10 mouse cellular contexts compared by ENCODE assay signal in the genomic region with DNA sequence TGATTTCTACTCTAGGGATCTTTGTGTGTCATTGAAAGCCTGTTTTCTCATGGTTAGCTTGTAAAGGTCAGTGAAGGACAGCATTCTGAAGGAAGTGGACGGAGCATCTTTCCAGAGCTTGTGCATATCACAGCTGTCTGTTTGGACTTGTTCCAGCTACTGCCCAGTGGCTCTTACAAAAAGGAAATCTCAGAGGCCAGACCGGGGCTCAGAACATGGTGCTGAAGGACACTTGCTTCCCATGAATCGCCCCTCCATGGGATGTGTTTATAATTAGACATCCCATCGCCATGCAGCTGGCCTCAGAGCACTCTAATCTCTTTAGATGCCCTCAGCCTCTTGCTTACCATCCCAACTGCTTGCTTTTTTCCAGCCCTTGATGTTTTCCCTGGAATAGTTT. TPM values are rescaled to one million over a fixed set of nuclear protein-coding genes. Genes with fewer than 3 reads are reported as not detected.
DNase-seq lines count a peak whose midpoint lies in the region; ATAC-seq and TF ChIP-seq lines count a peak whose summit lies in the region.
"Had no signal": no experiment of that assay in that cellular context is flagged by ENCODE, and none has a peak within 500 bp of the region (broad histone marks: within the 10 kb centered on the region; RNA-seq: fewer than 3 reads in every experiment).

No protein-coding gene starts in this region.

- no peak overlapping the region for H3K27ac ChIP-seq in forebrain, embryonic 12.5 days
- H3K27ac ChIP-seq: embryonic facial prominence, embryonic 13.5 days; hindbrain, embryonic 15.5 days had no signal

- H3K27me3 ChIP-seq in myocyte (ENCODE audit: control insufficient read depth, insufficient read depth, insufficient read length) = no peaks in the 10 kb centered on the region
- H3K27me3 ChIP-seq in forebrain, embryonic 12.5 days = no peaks in the 10 kb centered on the region
- H3K27me3 ChIP-seq: embryonic facial prominence, embryonic 13.5 days; hindbrain, embryonic 15.5 days had no signal

- H3K9ac ChIP-seq in forebrain, embryonic 12.5 days = no peak overlapping the region
- H3K9ac ChIP-seq: embryonic facial prominence, embryonic 13.5 days; hindbrain, embryonic 15.5 days had no signal

- no peak for TF ChIP-seq POLR2A in myocyte (IDR thresholded peaks at IDR 0.05; ENCODE audit: insufficient read length, low read depth)

- H3K9me3 ChIP-seq in forebrain, embryonic 12.5 days = no peaks in the 10 kb centered on the region
- H3K9me3 ChIP-seq: embryonic facial prominence, embryonic 13.5 days; hindbrain, embryonic 15.5 days had no signal

- peak overlapping the region; percentile 28 for H3K4me2 ChIP-seq in myocyte (ENCODE audit: low read depth)
- H3K4me2 ChIP-seq in forebrain, embryonic 12.5 days = no peak overlapping the region
- H3K4me2 ChIP-seq: embryonic facial prominence, embryonic 13.5 days; hindbrain, embryonic 15.5 days had no signal

- 81% methylated on average over 4 of the region's 4 CpGs for WGBS in forebrain, embryonic 12.5 days

- H3K4me1 ChIP-seq in forebrain, embryonic 12.5 days = no peaks in the 10 kb centered on the region

- no peak overlapping the region for H3ac ChIP-seq in myocyte (ENCODE audit: control insufficient read depth, insufficient read length)

- H3K4me3 ChIP-seq in myocyte = no peak overlapping the region
- H3K4me3 ChIP-seq in forebrain, embryonic 12.5 days (replicated peaks) = no peak overlapping the region
- H3K4me3 ChIP-seq: embryonic facial prominence, embryonic 13.5 days; hindbrain, embryonic 15.5 days had no signal

- H3K79me2 ChIP-seq in myocyte (ENCODE audit: control insufficient read depth, insufficient read depth) = peaks cover 67% of the 10 kb centered on the region

- intact Hi-C loops in heart, postnatal 25 days (cut with DNase I) = no loop called here

- no peak for ATAC-seq in forebrain, embryonic 12.5 days (ENCODE audit: low FRiP score)

- H3K36me3 ChIP-seq in myocyte (ENCODE audit: control insufficient read depth, insufficient read depth) = no peaks in the 10 kb centered on the region
- H3K36me3 ChIP-seq in forebrain, embryonic 12.5 days (replicated peaks) = no peaks in the 10 kb centered on the region
- H3K36me3 ChIP-seq: hindbrain, embryonic 15.5 days had no signal

- DNase-seq in adrenal gland, adult 2 months = peak; percentile 55
- no peak for DNase-seq in adrenal gland, adult 18-20 months (ENCODE audit: low spot score in 2 of 2)
- peak; percentile 35 to 44 for DNase-seq in right cerebral cortex, postnatal 10 days (ENCODE audit: low spot score in 2 of 2)
- DNase-seq in right cerebral cortex, postnatal 4 days = no peak
- DNase-seq in heart, postnatal 25 days (ENCODE audit: low spot score) = peak; percentile 29
- DNase-seq in layer of hippocampus, postnatal 14 days (ENCODE audit: low spot score in 2 of 2) = no peak

TF ChIP-seq in myocyte, 11 proteins besides CTCF, POLR2A, EP300 and RAD21:
- TF ChIP-seq USF1 (IDR thresholded peaks at IDR 0.05; ENCODE audit: low read depth) (no peak), TCF3 (IDR thresholded peaks at IDR 0.05; ENCODE audit: insufficient read length, low read depth) (no peak), MYOG (IDR thresholded peaks at IDR 0.05; ENCODE audit: control insufficient read depth in 1 of 3, insufficient read depth in 1 of 3, insufficient read length in 2 of 3, low read depth in 2 of 3) (peak in 2 of 3 experiments; percentile 40 to 62), MYOD1 (IDR thresholded peaks at IDR 0.05; ENCODE audit: control insufficient read depth in 1 of 3, insufficient read length in 2 of 3, low read depth in 2 of 3) (peak in 2 of 3 experiments; percentile 50 to 60), SRF (IDR thresholded peaks at IDR 0.05; ENCODE audit: control insufficient read depth, insufficient read length, low read depth) (no peak)

RNA-seq across cellular contexts. Expression of a gene that starts 31.4 kb away (rescaled TPM):
- total RNA-seq in adrenal gland, adult 2 months (2021) = 10 to 100 TPM; 42.1 to 49.6 TPM
- polyA plus RNA-seq in adrenal gland, adult 2 months (2012; rRNA removed) = 1.3 and 1.5 TPM in 2 replicates
- total RNA-seq in adrenal gland, adult 18-20 months (2021) = 10 to 100 TPM; 42.3 to 59.5 TPM
- 10 to 100 TPM; 45.8 to 54.2 TPM for total RNA-seq in heart, postnatal 25 days (2021)
- polyA plus RNA-seq in myocyte (2012; fragmentation: generic; extraction: Trizol) = 11.7 TPM
- 12.9 and 15.6 TPM in 2 replicates for polyA plus RNA-seq in forebrain, embryonic 12.5 days (2016; fragmentation: Nextera tagmentation; extraction: Ambion mirVana)
- total RNA-seq in layer of hippocampus, postnatal 14 days (2021) = 10 to 100 TPM; 47.7 to 54.5 TPM

Comparison
In these comparisons a context has a peak if more than half of its experiments do, and no peak if none do; other contexts are left out.
1. DNase-seq: peak in adrenal gland, adult 2 months (single experiment), right cerebral cortex, postnatal 10 days (2 of 2) and heart, postnatal 25 days (single experiment); none in adrenal gland, adult 18-20 months (0 of 2), right cerebral cortex, postnatal 4 days (single experiment) and layer of hippocampus, postnatal 14 days (0 of 2).